Mouse (Mus musculus): Measurements from ENCODE around the gene Rpl5. TPM values are rescaled to one million over a fixed set of nuclear protein-coding genes. Genes with fewer than 3 reads are reported as not detected.

The Rpl5 gene
- polyA plus RNA-seq, 1 experiment from 2014 or later: 48.8 TPM

- ATAC-seq (ENCODE audit: low read depth) (no peak), DNase-seq (no peak)
These were observed 48.6 kb downstream of the Rpl5 start for GRCm38 (mm10) chr5:107948899-107949298.

GRCm38 (mm10) chr5:107949607-107950006, 49.3 kb downstream of the Rpl5 start:
- Histone ChIP-seq H3K9me3 (replicated peaks) (no peaks in the 10 kb centered on the region), H3K27me3 (no peaks in the 10 kb centered on the region), H3K4me1 (replicated peaks) (peaks cover 24% of the 10 kb centered on the region), H3K27ac (0 out of 2 replicates have a peak overlapping the region, but pooled peaks have one; percentile 10), H3K36me3 (no peaks in the 10 kb centered on the region), H3K4me2 (no peak overlapping the region), H3K4me3 (replicated peaks) (no peak overlapping the region), H3K9ac (no peak overlapping the region)
- no peak for DNase-seq
- 48% methylated on average over 3 of the region's 3 CpGs for WGBS (ENCODE audit: insufficient replicate concordance)
- ATAC-seq (ENCODE audit: low read depth): no peak

More at GRCm38 (mm10) chr5:107948899-107949298, 48.6 kb downstream of the Rpl5 start:
- Histone ChIP-seq H3K4me3 (replicated peaks) (no peak overlapping the region), H3K9me3 (replicated peaks) (no peaks in the 10 kb centered on the region), H3K4me2 (no peak overlapping the region), H3K27ac (no peak overlapping the region), H3K9ac (no peak overlapping the region), H3K4me1 (replicated peaks) (peaks cover 28% of the 10 kb centered on the region), H3K27me3 (no peaks in the 10 kb centered on the region), H3K36me3 (no peaks in the 10 kb centered on the region)
- 77% methylated on average over 1 of the region's 1 CpGs for WGBS (ENCODE audit: insufficient replicate concordance)

- H3K4me2 ChIP-seq: no peak overlapping the region
- no peak overlapping the region for H3K9ac ChIP-seq
- H3K4me3 ChIP-seq (replicated peaks): no peak overlapping the region
- DNase-seq: no peak
- 38% methylated on average over 5 of the region's 5 CpGs for WGBS (ENCODE audit: insufficient replicate concordance)
- peak; percentile 78 for ATAC-seq (ENCODE audit: low read depth)
- H3K4me1 ChIP-seq (replicated peaks): peaks cover 21% of the 10 kb centered on the region
- H3K36me3 ChIP-seq: no peaks in the 10 kb centered on the region
- no peak overlapping the region; the same call in 1 of the 2 replicates for H3K27ac ChIP-seq
- H3K27me3 ChIP-seq: no peaks in the 10 kb centered on the region
- H3K9me3 ChIP-seq (replicated peaks): no peaks in the 10 kb centered on the region
These were observed 50.3 kb downstream of the Rpl5 start for GRCm38 (mm10) chr5:107950643-107951042.

Other genes with a start within 250 kb of the Rpl5 start
- gene Gfi1, start 174.5 kb upstream of the Rpl5 start, polyA plus RNA-seq (2015; fragmentation: Nextera tagmentation; extraction: Ambion mirVana): 0.48 and 0.65 TPM in 2 replicates
- 0.09 and 0.10 TPM in 2 replicates for gene Ube2d2b, start 70.4 kb upstream of the Rpl5 start, polyA plus RNA-seq (2015; fragmentation: Nextera tagmentation; extraction: Ambion mirVana)
- 51.3 and 55.5 TPM in 2 replicates for gene Evi5, start 25.4 kb upstream of the Rpl5 start, polyA plus RNA-seq (2015; fragmentation: Nextera tagmentation; extraction: Ambion mirVana)
- gene Fam69a, start 86.6 kb downstream of the Rpl5 start, polyA plus RNA-seq (2015; fragmentation: Nextera tagmentation; extraction: Ambion mirVana): 11.3 and 11.6 TPM in 2 replicates
- 46.4 and 50.5 TPM in 2 replicates for gene Mtf2, start 165.2 kb downstream of the Rpl5 start, polyA plus RNA-seq (2015; fragmentation: Nextera tagmentation; extraction: Ambion mirVana)
- gene Tmed5, start 232.1 kb downstream of the Rpl5 start, polyA plus RNA-seq (2015; fragmentation: Nextera tagmentation; extraction: Ambion mirVana): 27.2 and 31.4 TPM in 2 replicates
- 5.4 and 8.3 TPM in 2 replicates for gene Ccdc18, start 232.4 kb downstream of the Rpl5 start, polyA plus RNA-seq (2015; fragmentation: Nextera tagmentation; extraction: Ambion mirVana)